In genomic region chr8:84663483-84664327, GRCm38 (mm10) we compare ENCODE assay signal across 8 mouse cellular contexts. TPM values are rescaled to one million over a fixed set of nuclear protein-coding genes. Genes with fewer than 3 reads are reported as not detected.
DNase-seq lines count a peak whose midpoint lies in the region; ATAC-seq and TF ChIP-seq lines count a peak whose summit lies in the region.

No protein-coding gene starts in this region.

- H3K4me1 ChIP-seq in heart, embryonic 11.5 days (ENCODE audit: control insufficient read depth, insufficient read depth, low read length) = peaks cover 32% of the 10 kb centered on the region
- peaks cover 26% of the 10 kb centered on the region for H3K4me1 ChIP-seq in kidney, postnatal 0 days (replicated peaks; ENCODE audit: insufficient read depth, low read length)
- peaks cover 30% of the 10 kb centered on the region for H3K4me1 ChIP-seq in liver, embryonic 11.5 days (replicated peaks; ENCODE audit: control insufficient read depth, insufficient read depth, low read length)
- peaks cover 27% of the 10 kb centered on the region for H3K4me1 ChIP-seq in stomach, embryonic 14.5 days (ENCODE audit: control insufficient read depth, insufficient read depth, low read length)

- H3K9ac ChIP-seq in heart, embryonic 11.5 days (ENCODE audit: low read depth, low read length) = peak overlapping the region; percentile 89
- peak overlapping the region; percentile 74 for H3K9ac ChIP-seq in kidney, postnatal 0 days (ENCODE audit: low read depth, low read length)
- H3K9ac ChIP-seq in liver, embryonic 11.5 days (ENCODE audit: low read depth, low read length) = peak overlapping the region; percentile 96
- peak overlapping the region; percentile 92 for H3K9ac ChIP-seq in stomach, embryonic 14.5 days (replicated peaks; ENCODE audit: low read depth, low read length)

- H3K4me3 ChIP-seq in heart, embryonic 11.5 days (ENCODE audit: low read depth, low read length) = peak overlapping the region; percentile 95
- peak overlapping the region; percentile 86 for H3K4me3 ChIP-seq in kidney, postnatal 0 days (replicated peaks; ENCODE audit: low read depth, low read length)
- H3K4me3 ChIP-seq in liver, embryonic 11.5 days (ENCODE audit: low read depth, low read length) = peak overlapping the region; percentile 87
- H3K4me3 ChIP-seq in stomach, embryonic 14.5 days (ENCODE audit: low read depth, low read length) = peak overlapping the region; percentile 98

- H3K27ac ChIP-seq in heart, embryonic 11.5 days (ENCODE audit: low read depth, low read length) = peak overlapping the region; percentile 96
- peak overlapping the region; percentile 95 for H3K27ac ChIP-seq in kidney, postnatal 0 days
- H3K27ac ChIP-seq in liver, embryonic 11.5 days (ENCODE audit: low read depth, low read length) = peak overlapping the region; percentile 95
- H3K27ac ChIP-seq in stomach, embryonic 14.5 days (ENCODE audit: low read length) = peak overlapping the region; percentile 97

- WGBS in heart, embryonic 11.5 days (ENCODE audit: insufficient replicate concordance) = 2% methylated on average over 43 of the region's 43 CpGs
- 3% methylated on average over 43 of the region's 43 CpGs for WGBS in kidney, postnatal 0 days
- WGBS in liver, embryonic 11.5 days = 3% methylated on average over 43 of the region's 43 CpGs
- WGBS in stomach, embryonic 14.5 days = 3% methylated on average over 43 of the region's 43 CpGs

- ATAC-seq in erythroblast, adult 5-6 weeks (replicated peaks; ENCODE audit: low FRiP score, poor library complexity, severe bottlenecking) = peak; percentile 62
- peak; percentile 83 for ATAC-seq in heart, embryonic 11.5 days (replicated peaks; ENCODE audit: insufficient number of reproducible peaks, low FRiP score, low TSS enrichment)
- ATAC-seq in kidney, postnatal 0 days (replicated peaks; ENCODE audit: low FRiP score, low read depth) = peak; percentile 86
- peak; percentile 82 for ATAC-seq in liver, embryonic 11.5 days (replicated peaks; ENCODE audit: low FRiP score)
- ATAC-seq in stomach, embryonic 14.5 days (ENCODE audit: insufficient number of reproducible peaks, insufficient read depth, low FRiP score, low read depth) = peak; percentile 84

- no peaks in the 10 kb centered on the region for H3K9me3 ChIP-seq in heart, embryonic 11.5 days (replicated peaks; ENCODE audit: control insufficient read depth, low read length)
- no peaks in the 10 kb centered on the region for H3K9me3 ChIP-seq in kidney, postnatal 0 days (replicated peaks; ENCODE audit: low read length)
- no peaks in the 10 kb centered on the region for H3K9me3 ChIP-seq in liver, embryonic 11.5 days (ENCODE audit: control insufficient read depth, low read length)
- H3K9me3 ChIP-seq in stomach, embryonic 14.5 days (ENCODE audit: control insufficient read depth, low read depth, low read length) = no peaks in the 10 kb centered on the region

- TF ChIP-seq CTCF in kidney, postnatal 0 days (IDR thresholded peaks at IDR 0.05; ENCODE audit: low read depth) = no peak

- no peaks in the 10 kb centered on the region for H3K36me3 ChIP-seq in heart, embryonic 11.5 days (ENCODE audit: control insufficient read depth, insufficient read depth, low read length)
- H3K36me3 ChIP-seq in kidney, postnatal 0 days (ENCODE audit: insufficient read depth, low read length) = 0 out of 2 replicates have a peak, but pooled peaks cover 3% of the 10 kb centered on the region
- no peaks in the 10 kb centered on the region for H3K36me3 ChIP-seq in liver, embryonic 11.5 days (ENCODE audit: control insufficient read depth, insufficient read depth, low read length)
- no peaks in the 10 kb centered on the region; the same call in 1 of the 2 replicates for H3K36me3 ChIP-seq in stomach, embryonic 14.5 days (ENCODE audit: control insufficient read depth, insufficient read depth, low read length)

- no peaks in the 10 kb centered on the region for H3K27me3 ChIP-seq in heart, embryonic 11.5 days (ENCODE audit: control insufficient read depth, insufficient read depth, low read length)
- H3K27me3 ChIP-seq in kidney, postnatal 0 days (ENCODE audit: insufficient read depth, low read length) = no peaks in the 10 kb centered on the region
- no peaks in the 10 kb centered on the region for H3K27me3 ChIP-seq in liver, embryonic 11.5 days (replicated peaks; ENCODE audit: control insufficient read depth, insufficient read depth, low read length)
- H3K27me3 ChIP-seq in stomach, embryonic 14.5 days (ENCODE audit: control insufficient read depth, insufficient read depth, low read length) = no peaks in the 10 kb centered on the region

- peak; percentile 94 for DNase-seq in B cell, adult 2 months
- DNase-seq in brain, adult 2 months (ENCODE audit: low read depth, low spot score) = peak; percentile 99
- peak; percentile 99 for DNase-seq in kidney, postnatal 0 days (ENCODE audit: low spot score)
- DNase-seq in liver, embryonic 11.5 days (ENCODE audit: low spot score) = peak; percentile 97
- peak; percentile 89 for DNase-seq in naive thymus-derived CD4-positive, alpha-beta T cell, adult 2 months (ENCODE audit: low read depth)

- peak overlapping the region; percentile 93 for H3K4me2 ChIP-seq in heart, embryonic 11.5 days
- H3K4me2 ChIP-seq in kidney, postnatal 0 days (ENCODE audit: low read length) = peak overlapping the region; percentile 80
- peak overlapping the region; percentile 97 for H3K4me2 ChIP-seq in liver, embryonic 11.5 days
- H3K4me2 ChIP-seq in stomach, embryonic 14.5 days (replicated peaks; ENCODE audit: low read depth, low read length) = peak overlapping the region; percentile 66

RNA-seq across cellular contexts. Expression of gene Ier2, which starts 1.1 kb away (rescaled TPM):
- 17.8 and 22.9 TPM in 2 replicates for total RNA-seq in erythroblast, adult 5-6 weeks (2015; ENCODE audit: low replicate concordance)
- 9.2 and 14.8 TPM in 2 replicates for total RNA-seq in erythroblast, adult 5-6 weeks (2017; ENCODE audit: low replicate concordance)
- 52.3 and 55.9 TPM in 2 replicates for polyA plus RNA-seq in heart, embryonic 11.5 days (2014; fragmentation: Nextera tagmentation; extraction: Ambion mirVana)
- 77.4 and 83.8 TPM in 2 replicates for polyA plus RNA-seq in kidney, postnatal 0 days (2015; fragmentation: Nextera tagmentation; extraction: Ambion mirVana)
- 46.5 and 50.1 TPM in 2 replicates for polyA plus RNA-seq in liver, embryonic 11.5 days (2014; fragmentation: Nextera tagmentation; extraction: Ambion mirVana)
- 73.1 and 83.4 TPM in 2 replicates for polyA plus RNA-seq in stomach, embryonic 14.5 days (2014; fragmentation: Nextera tagmentation; extraction: Ambion mirVana)

RNA-seq across cellular contexts. Expression of gene Trmt1, which starts 22.4 kb away (rescaled TPM):
- 9.8 and 16.9 TPM in 2 replicates for total RNA-seq in erythroblast, adult 5-6 weeks (2015; ENCODE audit: low replicate concordance)
- total RNA-seq in erythroblast, adult 5-6 weeks (2017; ENCODE audit: low replicate concordance) = 18.3 and 21.5 TPM in 2 replicates
- polyA plus RNA-seq in heart, embryonic 11.5 days (2014; fragmentation: Nextera tagmentation; extraction: Ambion mirVana) = 49.7 and 51.6 TPM in 2 replicates
- polyA plus RNA-seq in kidney, postnatal 0 days (2015; fragmentation: Nextera tagmentation; extraction: Ambion mirVana) = 55.3 and 56.1 TPM in 2 replicates
- polyA plus RNA-seq in liver, embryonic 11.5 days (2014; fragmentation: Nextera tagmentation; extraction: Ambion mirVana) = 94.1 and 95.6 TPM in 2 replicates
- polyA plus RNA-seq in stomach, embryonic 14.5 days (2014; fragmentation: Nextera tagmentation; extraction: Ambion mirVana) = 64.6 and 65.7 TPM in 2 replicates

RNA-seq across cellular contexts. Expression of gene Nacc1, which starts 24.0 kb away (rescaled TPM):
- 12.7 and 19.9 TPM in 2 replicates for total RNA-seq in erythroblast, adult 5-6 weeks (2015; ENCODE audit: low replicate concordance)
- total RNA-seq in erythroblast, adult 5-6 weeks (2017; ENCODE audit: low replicate concordance) = 8.2 and 13.1 TPM in 2 replicates
- polyA plus RNA-seq in heart, embryonic 11.5 days (2014; fragmentation: Nextera tagmentation; extraction: Ambion mirVana) = 19.1 and 19.6 TPM in 2 replicates
- polyA plus RNA-seq in kidney, postnatal 0 days (2015; fragmentation: Nextera tagmentation; extraction: Ambion mirVana) = 15.9 and 16.1 TPM in 2 replicates
- polyA plus RNA-seq in liver, embryonic 11.5 days (2014; fragmentation: Nextera tagmentation; extraction: Ambion mirVana) = 23.0 and 25.2 TPM in 2 replicates
- polyA plus RNA-seq in stomach, embryonic 14.5 days (2014; fragmentation: Nextera tagmentation; extraction: Ambion mirVana) = 25.1 and 25.7 TPM in 2 replicates

RNA-seq across cellular contexts. Expression of gene Lyl1, which starts 37.6 kb away (rescaled TPM):
- 37.4 and 40.3 TPM in 2 replicates for total RNA-seq in erythroblast, adult 5-6 weeks (2015; ENCODE audit: low replicate concordance)
- total RNA-seq in erythroblast, adult 5-6 weeks (2017; ENCODE audit: low replicate concordance) = 43.1 and 44.2 TPM in 2 replicates
- 19.5 and 22.9 TPM in 2 replicates for polyA plus RNA-seq in heart, embryonic 11.5 days (2014; fragmentation: Nextera tagmentation; extraction: Ambion mirVana)
- 6.1 and 6.4 TPM in 2 replicates for polyA plus RNA-seq in kidney, postnatal 0 days (2015; fragmentation: Nextera tagmentation; extraction: Ambion mirVana)
- polyA plus RNA-seq in liver, embryonic 11.5 days (2014; fragmentation: Nextera tagmentation; extraction: Ambion mirVana) = 67.9 and 68.6 TPM in 2 replicates
- 4.6 and 5.0 TPM in 2 replicates for polyA plus RNA-seq in stomach, embryonic 14.5 days (2014; fragmentation: Nextera tagmentation; extraction: Ambion mirVana)

RNA-seq across cellular contexts. Expression of gene G430095P16Rik, which starts 59.1 kb away (rescaled TPM):
- total RNA-seq in erythroblast, adult 5-6 weeks (2015; ENCODE audit: low replicate concordance) = 7.9 and 18.1 TPM in 2 replicates
- 3.6 and 12.9 TPM in 2 replicates for total RNA-seq in erythroblast, adult 5-6 weeks (2017; ENCODE audit: low replicate concordance)
- polyA plus RNA-seq in heart, embryonic 11.5 days (2014; fragmentation: Nextera tagmentation; extraction: Ambion mirVana) = 3.4 and 5.4 TPM in 2 replicates
- 1.9 and 2.5 TPM in 2 replicates for polyA plus RNA-seq in kidney, postnatal 0 days (2015; fragmentation: Nextera tagmentation; extraction: Ambion mirVana)
- 11.8 and 12.3 TPM in 2 replicates for polyA plus RNA-seq in liver, embryonic 11.5 days (2014; fragmentation: Nextera tagmentation; extraction: Ambion mirVana)
- polyA plus RNA-seq in stomach, embryonic 14.5 days (2014; fragmentation: Nextera tagmentation; extraction: Ambion mirVana) = 2.8 and 5.0 TPM in 2 replicates

Comparison
In these comparisons a context has a peak if more than half of its experiments do, and no peak if none do; other contexts are left out.
1. Peak in every context shown above with its lines: DNase-seq, ATAC-seq, H3K4me3 ChIP-seq and H3K27ac ChIP-seq.